Mouse (Mus musculus) spleen, adult 2 months (tissue): ENCODE data around the gene Spint1. TPM values are rescaled to one million over a fixed set of nuclear protein-coding genes. Genes with fewer than 3 reads are reported as not detected.
A peak's percentile ranks its signal among the peaks of the same experiment; 100 is the strongest.

Source experiments
- DNase-seq, 2 experiments: peaks; one replicate each; pipeline versions ENCODE4 v3.0.0 to v3.0.0-alpha.2; 2012 to 2021; ENCODE audit warnings: low spot score in 2 of 2, low read depth in 1 of 2
- H3K27ac ChIP-seq: fragments of 200-500 bp; 2 replicates; pipeline ENCODE4 v1.5.1; 2012; ENCODE audit warnings: low read length, inconsistent platforms; ENCODE audit not compliant: insufficient read depth
- H3K27me3 ChIP-seq: fragments of 200-500 bp; 2 replicates; pipeline ENCODE4 v1.6.1; 2012; ENCODE audit warnings: mild to moderate bottlenecking, moderate library complexity, low read length, inconsistent platforms; ENCODE audit not compliant: control insufficient read depth, insufficient read depth
- H3K36me3 ChIP-seq: fragments of 200-500 bp; 2 replicates; pipeline ENCODE4 v1.6.1; 2012; ENCODE audit warnings: mild to moderate bottlenecking, low read length, inconsistent platforms; ENCODE audit not compliant: control insufficient read depth, insufficient read depth
- H3K4me1 ChIP-seq: fragments of 200-500 bp; 2 replicates; pipeline ENCODE4 v1.6.1; 2011; ENCODE audit warnings: inconsistent platforms; ENCODE audit not compliant: control insufficient read depth, insufficient read depth, insufficient read length
- H3K4me3 ChIP-seq: fragments of 200-500 bp; 2 replicates; pipeline ENCODE4 v1.5.1; 2011; ENCODE audit warnings: mild to moderate bottlenecking, inconsistent platforms; ENCODE audit not compliant: insufficient read depth, insufficient read length; ENCODE audit errors: extremely low read depth
- CTCF ChIP-seq: fragments of 200-500 bp; IDR thresholded peaks from 2 replicates; pipeline ENCODE4 v1.5.1; 2011; ENCODE audit warnings: mild to moderate bottlenecking, inconsistent platforms; ENCODE audit not compliant: insufficient read depth, insufficient read length, insufficient replicate concordance; ENCODE audit errors: extremely low read depth
- POLR2A ChIP-seq: fragments of 200-500 bp; IDR thresholded peaks from 2 replicates; pipeline ENCODE4 v1.6.1; 2011; ENCODE audit warnings: low read depth, low read length, inconsistent platforms
- WGBS: fragments of 180-500 bp; shearing (Covaris S2); methylation state at CpG from one replicate; pipeline ENCODE4 v1.1.7; 2018; 5-methylcytosine and 5-hydroxymethylcytosine counted together
- polyA plus RNA-seq: library from polyadenylated mRNA; depleted of rRNA; stranded (reverse); fragments of >200 nt; gene quantifications from 2 replicates; pipeline ENCODE4 v1.2.3, GENCODE M21; 2012

The Spint1 gene
- polyA plus RNA-seq, 1 experiment = 2.9 TPM

GRCm38 (mm10) chr2:119276926-119277325, 39.8 kb downstream of the Spint1 start:
- TF ChIP-seq POLR2A (no peak), CTCF (no peak)
- DNase-seq = no peak
- 80% methylated on average over 7 of the region's 7 CpGs for WGBS
- H3K36me3 ChIP-seq = no peaks in the 10 kb centered on the region
- H3K27me3 ChIP-seq = no peaks in the 10 kb centered on the region
- H3K4me1 ChIP-seq = no peaks in the 10 kb centered on the region
- H3K4me3 ChIP-seq = no peak overlapping the region
- H3K27ac ChIP-seq = no peak overlapping the region

- Histone ChIP-seq H3K4me3 (no peak overlapping the region), H3K27me3 (no peaks in the 10 kb centered on the region), H3K4me1 (no peaks in the 10 kb centered on the region), H3K27ac (no peak overlapping the region), H3K36me3 (no peaks in the 10 kb centered on the region)
- WGBS = 96% methylated on average over 23 of the region's 23 CpGs
- DNase-seq = no peak
- TF ChIP-seq POLR2A (no peak), CTCF (no peak)
Measured at GRCm38 (mm10) chr2:119277810-119278209, 40.6 kb downstream of the Spint1 start.

- DNase-seq = no peak
- no peak overlapping the region for H3K4me3 ChIP-seq
- no peak for TF ChIP-seq CTCF
- TF ChIP-seq POLR2A = no peak
- H3K27ac ChIP-seq = no peak overlapping the region
- no peaks in the 10 kb centered on the region for H3K4me1 ChIP-seq
- no peaks in the 10 kb centered on the region for H3K27me3 ChIP-seq
- 87% methylated on average over 7 of the region's 7 CpGs for WGBS
- H3K36me3 ChIP-seq = no peaks in the 10 kb centered on the region
Measured at GRCm38 (mm10) chr2:119281899-119282565, 44.9 kb downstream of the Spint1 start.

- no peak overlapping the region for H3K27ac ChIP-seq
- DNase-seq = no peak
- H3K4me3 ChIP-seq = no peak overlapping the region
- H3K4me1 ChIP-seq = peaks cover 3% of the 10 kb centered on the region; the same call in 1 of the 2 replicates
- H3K36me3 ChIP-seq = peaks cover 4% of the 10 kb centered on the region
- TF ChIP-seq POLR2A (no peak), CTCF (no peak)
- H3K27me3 ChIP-seq = no peaks in the 10 kb centered on the region
- 95% methylated on average over 5 of the region's 5 CpGs for WGBS
Measured at GRCm38 (mm10) chr2:119287372-119287771, 50.2 kb downstream of the Spint1 start.

- TF ChIP-seq POLR2A (peak; percentile 17; the same call in 1 of the 2 replicates), CTCF (peak; percentile 96)
- H3K36me3 ChIP-seq = peaks cover 11% of the 10 kb centered on the region
- under 1% methylated on average over 31 of the region's 31 CpGs for WGBS
- peak within 1 kb of the TSS; percentile 70 for H3K4me3 ChIP-seq
- DNase-seq = peak; percentile 95 to 97
- no peaks in the 10 kb centered on the region for H3K27me3 ChIP-seq
- peaks cover 3% of the 10 kb centered on the region; the same call in 1 of the 2 replicates for H3K4me1 ChIP-seq
- peak within 1 kb of the TSS; percentile 77 for H3K27ac ChIP-seq
Measured at GRCm38 (mm10) chr2:119288270-119288882, 51.2 kb downstream of the Spint1 start, which contains the start of gene Vps18. Vps18 (plus strand) TSS chr2:119288740.

- peak overlapping the region; percentile 58 for H3K27ac ChIP-seq
Measured at GRCm38 (mm10) chr2:119289014-119289416, 51.9 kb downstream of the Spint1 start.

More at GRCm38 (mm10) chr2:119289014-119289416, 51.9 kb downstream of the Spint1 start:
- peaks cover 18% of the 10 kb centered on the region for H3K36me3 ChIP-seq
- WGBS = 2% methylated on average over 11 of the region's 11 CpGs
- H3K4me3 ChIP-seq = peak overlapping the region; percentile 70
- H3K4me1 ChIP-seq = peaks cover 3% of the 10 kb centered on the region; the same call in 1 of the 2 replicates
- DNase-seq = peak in 1 of 2 experiments; percentile 61
- no peaks in the 10 kb centered on the region for H3K27me3 ChIP-seq
- TF ChIP-seq POLR2A (no peak), CTCF (no peak)
